Mouse (Mus musculus) testis, postnatal 14 days (tissue): ENCODE data around the gene Gm3486.
"Not testable (repeated sequence)": the region's sequence is repeated elsewhere in the genome, so short reads cannot be mapped to it uniquely, and the experiment has no call there.

Experiments used
- DNase-seq: peaks from one replicate; pipeline ENCODE4 v3.0.0; 2021; ENCODE audit warnings: low spot score

The Gm3486 gene

GRCm38 (mm10) chr14:41489385-41489784 is at the start of gene Gm3486:
Gene Gm3486 (minus strand): TSS chr14:41489485.
- DNase-seq: not testable (repeated sequence)

- not testable (repeated sequence) for DNase-seq
Measured at GRCm38 (mm10) chr14:41524695-41525094, 35.4 kb upstream of the Gm3486 start.

- DNase-seq: not testable (repeated sequence)
Measured at GRCm38 (mm10) chr14:41520683-41521082, 31.4 kb upstream of the Gm3486 start.

GRCm38 (mm10) chr14:41453418-41453817 is 35.9 kb downstream of the Gm3486 start, which contains the start of gene Gm7954:
Gene Gm7954 (minus strand): TSS chr14:41453518.
- not testable (repeated sequence) for DNase-seq
